Mouse (Mus musculus): ENCODE data around the gene Mecr.

- TF ChIP-seq CTCF (IDR thresholded peaks at IDR 0.05; ENCODE audit: control insufficient read depth, insufficient read depth, low read length) (no peak), POLR2A (IDR thresholded peaks at IDR 0.05; ENCODE audit: borderline replicate concordance, control insufficient read depth, low read depth, low read length) (no peak)
Measured at GRCm38 (mm10) chr4:131848082-131848481, 4.8 kb downstream of the Mecr start.
